Mouse (Mus musculus) cerebellum, adult 2 months (tissue): ENCODE results near the gene Ccl22.

Experiments used
- CTCF ChIP-seq: fragments of 200-500 bp; IDR thresholded peaks from 2 replicates; pipeline ENCODE4 v1.5.1; 2011; ENCODE audit warnings: low read depth, mild to moderate bottlenecking, control low read depth, low read length, moderate library complexity, borderline replicate concordance; ENCODE audit not compliant: insufficient read depth
- POLR2A ChIP-seq: fragments of 200-500 bp; IDR thresholded peaks from 2 replicates; pipeline ENCODE4 v1.6.1; 2011; ENCODE audit warnings: low read length, control low read depth, borderline replicate concordance; ENCODE audit not compliant: insufficient read depth

DNA sequence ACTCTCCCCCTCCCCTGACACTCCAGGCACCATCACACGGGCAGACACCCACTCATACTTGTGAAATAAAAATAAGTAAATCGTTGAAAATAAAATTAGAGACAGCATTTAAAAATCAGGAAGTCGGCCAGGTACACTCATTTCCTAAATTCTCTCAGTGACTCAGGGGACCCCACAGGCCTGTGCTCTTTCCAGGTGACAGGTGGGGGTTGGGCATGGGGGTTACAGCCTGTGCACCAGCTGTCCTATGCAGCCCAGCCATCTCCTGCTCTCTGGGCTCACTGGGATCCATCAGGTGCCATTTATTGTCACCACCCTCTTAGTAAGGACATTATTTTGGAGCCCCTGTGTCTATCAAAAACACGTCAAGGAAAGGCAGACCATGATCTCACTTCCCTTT lies 38.5 kb downstream of the Ccl22 start:
- TF ChIP-seq CTCF (no peak), POLR2A (no peak)
